Mouse (Mus musculus): ENCODE data around the gene Myo7a.

DNA sequence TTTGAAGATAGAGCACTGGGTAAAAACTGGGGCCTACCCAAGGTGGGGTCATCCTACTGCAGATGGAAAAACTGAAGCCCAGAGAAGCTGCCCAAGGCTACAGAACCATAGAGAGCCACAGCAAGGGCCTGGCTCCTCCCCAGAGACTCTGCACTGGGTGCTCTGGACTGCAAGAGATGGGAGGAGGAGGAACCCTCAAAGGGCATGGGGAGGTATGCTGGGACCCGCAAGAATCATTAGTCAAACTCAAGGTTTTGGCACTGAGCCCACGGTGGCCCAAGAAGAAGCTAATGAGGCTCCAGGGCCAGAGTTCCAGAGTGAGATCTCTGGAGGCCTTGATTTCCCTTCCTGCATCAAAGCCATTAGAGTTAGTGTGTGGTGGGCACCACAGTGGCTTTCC is 18.7 kb upstream of the Myo7a start:
- TF ChIP-seq POLR2A (IDR thresholded peaks at IDR 0.05; ENCODE audit: insufficient read depth, low read depth, low read length) (no peak), CTCF (IDR thresholded peaks at IDR 0.05; ENCODE audit: insufficient read depth, low read depth, low read length) (no peak)
